Mouse (Mus musculus): ENCODE measurements at regions not wholly inside any gene's neighbourhood (a gene's known extent, or its start where the extent isn't known, plus 50 kb on each side); places are given as distances from the start of the nearest gene placed in this dataset.

DNA sequence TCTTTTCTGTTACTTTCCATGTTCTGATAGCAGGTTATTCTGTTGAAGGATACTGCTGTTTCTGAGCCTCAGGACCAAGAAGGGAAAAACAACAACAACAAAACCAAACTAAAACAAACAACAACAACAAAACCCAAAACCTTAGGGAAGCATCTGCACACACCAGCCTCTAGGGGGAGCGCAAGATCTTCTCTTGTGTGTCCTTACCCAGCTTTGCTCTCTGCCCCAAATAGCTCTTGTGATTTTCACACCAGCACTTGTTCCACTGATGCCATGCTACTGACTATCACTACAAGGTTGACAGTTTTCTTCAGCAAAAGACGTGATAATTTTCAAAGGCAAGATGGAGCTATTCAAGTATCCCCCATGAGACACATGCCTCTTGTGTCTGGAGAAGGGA, 59.8 kb upstream of the Nrg3 start:
- DNase-seq (ENCODE audit: extremely low read depth, low read depth) = peak; percentile 1

Measured in MEL-GATA-1-ER (cell line).